Mouse (Mus musculus): ENCODE results near the gene 4930402F06Rik. TPM values are rescaled to one million over a fixed set of nuclear protein-coding genes. Genes with fewer than 3 reads are reported as not detected.

Gene 4930402F06Rik
- polyA plus RNA-seq, 1 experiment: not detected

DNA sequence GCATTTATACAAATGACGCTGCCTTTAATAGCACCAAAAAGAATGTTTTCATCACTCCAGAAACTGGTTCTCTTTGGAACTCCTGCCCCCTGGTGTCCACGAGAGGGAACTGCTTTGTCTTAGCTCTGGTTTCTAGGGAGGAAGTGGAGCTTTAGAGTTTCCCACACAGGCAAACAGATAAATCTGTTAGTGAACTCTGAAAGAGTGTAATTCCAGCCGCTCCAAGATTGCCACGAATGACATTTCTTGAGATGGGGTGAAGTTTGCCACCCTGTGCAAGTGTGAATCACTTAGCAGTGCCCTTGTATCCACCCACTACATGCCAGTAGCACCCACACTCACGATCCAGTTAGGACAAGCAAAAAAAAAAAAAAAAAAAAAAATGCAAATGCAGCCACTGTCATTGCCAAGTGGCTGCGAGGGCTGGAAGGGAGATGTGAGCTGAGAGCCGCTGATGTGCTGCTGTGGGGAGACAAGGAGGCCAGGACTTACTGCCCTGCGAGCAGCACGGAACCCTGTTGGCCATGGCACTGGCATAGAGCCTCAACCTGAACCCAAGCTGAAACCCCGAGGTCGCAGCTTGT is 707 bp upstream of the 4930402F06Rik start:
- TF ChIP-seq POLR2A (IDR thresholded peaks at IDR 0.05; ENCODE audit: borderline replicate concordance, extremely low read depth, insufficient read depth, insufficient read length, poor library complexity, severe bottlenecking): no peak
- peak; percentile 81; the same call in 1 of the 2 replicates for TF ChIP-seq CTCF (IDR thresholded peaks at IDR 0.05; ENCODE audit: borderline replicate concordance, extremely low read depth, insufficient read depth, insufficient read length)
- peak; percentile 78 for DNase-seq (ENCODE audit: low read depth)

DNA sequence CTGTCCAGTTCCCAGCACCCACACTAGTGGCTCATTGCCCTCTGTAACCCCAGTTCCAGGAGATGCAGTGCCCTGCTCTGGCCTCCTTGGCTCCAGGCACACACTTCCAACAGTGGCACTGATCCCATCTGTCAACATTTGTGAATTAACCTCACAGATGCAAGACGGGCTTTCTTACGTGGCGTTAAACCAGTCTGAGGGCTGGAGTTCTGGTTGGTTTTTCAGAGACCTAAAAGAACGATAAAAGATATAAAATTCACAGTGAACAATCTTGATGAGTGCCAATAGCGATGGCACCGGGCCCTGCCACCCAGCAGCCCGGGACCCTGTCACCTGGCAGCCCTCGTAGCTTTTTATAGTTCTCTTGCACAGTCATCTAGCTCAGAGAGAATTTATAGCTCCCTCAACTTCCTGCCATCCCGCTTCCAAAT is 11.5 kb downstream of the 4930402F06Rik start:
- TF ChIP-seq CTCF (IDR thresholded peaks at IDR 0.05; ENCODE audit: borderline replicate concordance, extremely low read depth, insufficient read depth, insufficient read length) (no peak), POLR2A (IDR thresholded peaks at IDR 0.05; ENCODE audit: borderline replicate concordance, extremely low read depth, insufficient read depth, insufficient read length, poor library complexity, severe bottlenecking) (no peak)
- DNase-seq (ENCODE audit: low read depth): no peak

DNA sequence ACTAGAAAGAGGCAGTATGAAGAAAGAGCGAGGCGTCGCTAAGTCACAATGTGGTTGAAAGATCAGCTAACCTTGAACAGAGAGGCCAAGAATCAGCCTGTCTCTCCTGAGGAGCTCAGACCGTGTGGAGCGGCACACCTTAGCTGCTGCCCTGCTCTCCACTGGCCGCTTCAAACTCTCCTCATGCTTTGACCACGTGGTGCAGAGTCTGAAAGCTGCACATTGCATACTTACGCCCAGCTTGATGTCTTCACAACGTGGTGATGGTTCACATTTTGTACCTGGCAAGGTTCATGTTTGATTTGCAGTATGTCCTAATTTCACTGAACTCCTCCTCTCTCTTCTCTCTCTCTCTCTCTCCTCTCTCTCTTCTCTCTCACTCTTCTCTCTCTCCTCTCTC is 17.7 kb downstream of the 4930402F06Rik start:
- TF ChIP-seq CTCF (IDR thresholded peaks at IDR 0.05; ENCODE audit: borderline replicate concordance, extremely low read depth, insufficient read depth, insufficient read length) (no peak), POLR2A (IDR thresholded peaks at IDR 0.05; ENCODE audit: borderline replicate concordance, extremely low read depth, insufficient read depth, insufficient read length, poor library complexity, severe bottlenecking) (no peak)
- DNase-seq (ENCODE audit: low read depth): no peak

DNA sequence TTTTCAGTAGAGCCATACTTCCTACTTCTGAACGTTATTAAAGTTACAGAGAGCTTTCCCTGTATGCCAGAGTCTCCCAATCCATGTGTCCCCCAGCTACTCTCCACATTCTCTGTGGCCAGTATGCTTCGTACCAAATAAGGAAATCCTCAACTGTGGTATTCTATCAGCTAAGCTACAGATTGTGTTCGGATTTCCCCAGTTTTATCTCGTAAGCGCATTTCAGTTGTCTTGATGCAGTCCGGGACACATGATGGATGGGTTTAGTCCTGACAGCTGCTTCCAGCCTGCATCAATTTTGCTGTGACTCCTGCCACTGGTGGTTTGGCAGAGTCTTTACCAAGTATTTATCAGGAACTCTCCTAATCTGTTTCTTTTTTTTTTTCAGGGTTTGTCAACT is 19.4 kb downstream of the 4930402F06Rik start:
- no peak for TF ChIP-seq POLR2A (IDR thresholded peaks at IDR 0.05; ENCODE audit: borderline replicate concordance, extremely low read depth, insufficient read depth, insufficient read length, poor library complexity, severe bottlenecking)
- no peak for TF ChIP-seq CTCF (IDR thresholded peaks at IDR 0.05; ENCODE audit: borderline replicate concordance, extremely low read depth, insufficient read depth, insufficient read length)
- DNase-seq (ENCODE audit: low read depth): no peak

DNA sequence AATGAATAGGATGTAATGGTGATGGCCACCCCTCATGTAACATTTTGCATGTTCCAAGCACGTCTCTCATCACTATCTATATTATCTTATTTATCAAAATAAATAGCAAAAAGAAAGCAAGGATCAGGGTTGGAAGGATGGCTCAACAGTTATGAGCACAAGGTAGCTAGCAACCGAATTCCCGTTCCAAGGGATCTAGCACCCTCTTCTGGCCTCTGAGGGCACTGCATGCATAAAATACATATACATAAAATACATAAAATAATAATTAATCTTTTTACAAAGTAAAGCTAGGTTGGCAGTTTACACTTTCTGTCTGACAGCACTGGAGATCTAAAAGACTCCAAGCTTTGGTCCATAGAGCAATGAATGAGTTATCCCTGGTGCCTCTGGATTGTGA is 24.0 kb downstream of the 4930402F06Rik start:
- DNase-seq (ENCODE audit: low read depth): peak; percentile 51
- no peak for TF ChIP-seq POLR2A (IDR thresholded peaks at IDR 0.05; ENCODE audit: borderline replicate concordance, extremely low read depth, insufficient read depth, insufficient read length, poor library complexity, severe bottlenecking)
- peak; percentile 63; the same call in 1 of the 2 replicates for TF ChIP-seq CTCF (IDR thresholded peaks at IDR 0.05; ENCODE audit: borderline replicate concordance, extremely low read depth, insufficient read depth, insufficient read length)

DNA sequence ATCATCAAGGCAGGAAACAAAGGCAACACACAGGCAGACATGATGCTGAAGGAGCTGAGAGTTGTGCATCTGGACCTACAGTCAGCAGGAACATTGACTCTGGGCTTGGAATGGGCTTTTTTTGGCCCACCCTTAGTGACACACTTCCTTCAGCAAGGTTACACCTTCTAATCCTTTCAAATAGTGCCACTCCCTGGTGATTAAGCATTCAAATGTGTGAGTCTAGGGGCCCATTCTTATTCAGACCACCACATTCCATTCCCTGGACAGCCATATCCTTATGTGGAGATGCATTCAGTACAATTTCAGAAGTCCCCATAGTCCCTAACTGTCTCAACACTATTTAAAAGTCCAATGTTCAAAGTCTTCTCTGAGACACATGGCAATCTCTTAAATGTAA is 26.3 kb downstream of the 4930402F06Rik start:
- TF ChIP-seq CTCF (IDR thresholded peaks at IDR 0.05; ENCODE audit: borderline replicate concordance, extremely low read depth, insufficient read depth, insufficient read length): no peak
- no peak for TF ChIP-seq POLR2A (IDR thresholded peaks at IDR 0.05; ENCODE audit: borderline replicate concordance, extremely low read depth, insufficient read depth, insufficient read length, poor library complexity, severe bottlenecking)
- no peak for DNase-seq (ENCODE audit: low read depth)

DNA sequence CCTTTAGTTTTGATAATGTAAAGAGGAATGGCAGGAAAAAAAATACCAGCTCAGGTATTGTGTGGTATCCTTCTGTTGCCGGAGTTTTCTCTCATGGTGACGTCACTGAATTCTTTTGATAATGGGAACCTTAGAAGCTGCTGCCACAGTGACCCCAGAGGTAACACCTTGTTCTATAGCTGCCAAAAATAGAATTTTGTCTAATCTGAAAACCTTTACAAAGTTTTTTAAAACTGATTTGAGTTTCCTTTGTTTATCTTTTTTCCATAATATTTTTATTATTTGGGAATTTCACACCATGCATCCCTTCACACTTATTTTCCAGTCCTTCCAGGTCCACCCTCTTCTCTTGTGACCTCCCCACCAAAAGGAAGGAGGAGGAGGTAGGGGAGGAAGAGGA is 29.3 kb downstream of the 4930402F06Rik start, which contains the start of gene 4930568D16Rik:
4930568D16Rik (minus strand) TSS at position 101 of the 400 bp plus-strand sequence.
- DNase-seq (ENCODE audit: low read depth): no peak
- no peak for TF ChIP-seq POLR2A (IDR thresholded peaks at IDR 0.05; ENCODE audit: borderline replicate concordance, extremely low read depth, insufficient read depth, insufficient read length, poor library complexity, severe bottlenecking)
- no peak for TF ChIP-seq CTCF (IDR thresholded peaks at IDR 0.05; ENCODE audit: borderline replicate concordance, extremely low read depth, insufficient read depth, insufficient read length)

DNA sequence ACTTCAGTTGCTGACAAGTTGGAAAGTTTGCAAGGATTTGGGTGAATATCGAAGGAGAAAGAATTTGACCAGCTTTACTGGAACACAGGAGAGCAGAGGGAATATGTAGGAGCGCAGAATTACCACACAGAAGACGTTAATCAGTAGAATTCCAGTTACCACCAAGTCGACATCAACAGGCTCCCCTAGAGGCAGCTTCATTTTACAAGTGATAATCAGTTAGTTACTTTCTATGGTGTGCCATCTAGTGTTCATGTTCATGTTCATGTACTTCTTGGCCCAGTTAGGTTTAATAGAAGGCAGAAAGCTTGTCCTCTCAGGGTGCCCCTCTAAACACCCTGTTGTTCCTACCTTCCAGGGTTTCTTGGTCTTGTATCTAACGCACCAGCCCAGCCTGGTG is 47.8 kb downstream of the 4930402F06Rik start:
- TF ChIP-seq POLR2A (IDR thresholded peaks at IDR 0.05; ENCODE audit: borderline replicate concordance, extremely low read depth, insufficient read depth, insufficient read length, poor library complexity, severe bottlenecking): no peak
- peak; percentile 29; the same call in 1 of the 2 replicates for TF ChIP-seq CTCF (IDR thresholded peaks at IDR 0.05; ENCODE audit: borderline replicate concordance, extremely low read depth, insufficient read depth, insufficient read length)
- DNase-seq (ENCODE audit: low read depth): peak; percentile 74

DNA sequence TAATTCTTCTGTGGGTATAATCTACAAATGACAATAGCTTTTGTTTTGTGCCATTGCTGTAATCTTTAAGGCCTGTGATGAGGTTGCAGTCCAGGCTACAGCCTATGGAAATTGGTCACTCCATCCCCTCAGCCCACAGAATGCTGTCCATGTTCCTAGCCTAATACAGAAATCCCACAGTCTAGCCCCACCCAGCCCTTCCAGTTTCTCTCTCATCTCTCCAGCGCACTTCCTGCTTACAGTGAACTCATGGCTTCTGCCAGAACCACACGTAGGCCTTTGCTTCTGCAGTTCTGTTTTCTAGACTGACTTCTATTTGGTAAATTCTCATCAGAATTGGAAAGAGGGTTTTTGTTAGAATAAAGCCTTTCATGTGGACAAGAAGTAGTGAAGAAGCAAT is 51.0 kb downstream of the 4930402F06Rik start:
- no peak for DNase-seq (ENCODE audit: low read depth)
- TF ChIP-seq CTCF (IDR thresholded peaks at IDR 0.05; ENCODE audit: borderline replicate concordance, extremely low read depth, insufficient read depth, insufficient read length) (no peak), POLR2A (IDR thresholded peaks at IDR 0.05; ENCODE audit: borderline replicate concordance, extremely low read depth, insufficient read depth, insufficient read length, poor library complexity, severe bottlenecking) (no peak)

DNA sequence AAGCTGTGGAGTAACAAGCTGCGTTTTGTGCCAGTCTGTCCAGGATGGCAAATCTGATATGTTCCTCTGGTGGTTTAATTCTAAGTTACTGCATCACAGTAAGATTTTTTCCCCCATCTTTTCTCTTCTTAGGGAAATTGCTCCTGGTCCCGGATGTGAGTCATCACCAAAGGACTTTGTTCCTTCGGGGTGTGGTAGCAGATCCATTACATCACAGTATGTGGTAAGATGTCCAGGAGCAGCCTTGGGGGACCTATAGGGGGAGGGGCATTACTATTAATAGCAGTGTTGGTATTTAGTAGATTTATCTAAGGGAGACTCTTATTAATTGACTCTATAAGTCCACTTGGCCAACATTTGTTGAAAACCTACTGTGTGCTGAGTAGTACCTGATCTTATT is 54.4 kb downstream of the 4930402F06Rik start:
- TF ChIP-seq POLR2A (IDR thresholded peaks at IDR 0.05; ENCODE audit: borderline replicate concordance, extremely low read depth, insufficient read depth, insufficient read length, poor library complexity, severe bottlenecking) (no peak), CTCF (IDR thresholded peaks at IDR 0.05; ENCODE audit: borderline replicate concordance, extremely low read depth, insufficient read depth, insufficient read length) (no peak)
- DNase-seq (ENCODE audit: low read depth): no peak

DNA sequence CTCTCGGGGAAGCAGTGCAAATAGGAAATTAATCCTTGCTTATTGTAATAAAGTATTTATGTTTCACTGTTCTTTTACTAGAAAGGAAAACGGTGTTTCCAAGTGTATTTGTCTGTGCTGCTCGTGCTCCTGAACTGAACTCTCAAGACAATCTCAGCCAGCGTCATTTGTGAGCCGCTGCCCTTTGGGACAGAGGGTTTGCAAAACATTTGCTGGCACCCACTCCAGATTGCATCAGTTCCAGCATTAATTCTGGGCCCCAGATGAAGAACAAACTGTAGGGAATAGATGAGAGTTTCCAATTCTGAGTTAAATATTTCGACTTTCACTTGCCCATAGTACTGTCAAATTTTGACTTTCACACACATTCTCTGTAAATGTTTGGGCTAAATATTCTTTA is 58.3 kb downstream of the 4930402F06Rik start:
- no peak for TF ChIP-seq POLR2A (IDR thresholded peaks at IDR 0.05; ENCODE audit: borderline replicate concordance, extremely low read depth, insufficient read depth, insufficient read length, poor library complexity, severe bottlenecking)
- TF ChIP-seq CTCF (IDR thresholded peaks at IDR 0.05; ENCODE audit: borderline replicate concordance, extremely low read depth, insufficient read depth, insufficient read length): no peak
- DNase-seq (ENCODE audit: low read depth): no peak

DNA sequence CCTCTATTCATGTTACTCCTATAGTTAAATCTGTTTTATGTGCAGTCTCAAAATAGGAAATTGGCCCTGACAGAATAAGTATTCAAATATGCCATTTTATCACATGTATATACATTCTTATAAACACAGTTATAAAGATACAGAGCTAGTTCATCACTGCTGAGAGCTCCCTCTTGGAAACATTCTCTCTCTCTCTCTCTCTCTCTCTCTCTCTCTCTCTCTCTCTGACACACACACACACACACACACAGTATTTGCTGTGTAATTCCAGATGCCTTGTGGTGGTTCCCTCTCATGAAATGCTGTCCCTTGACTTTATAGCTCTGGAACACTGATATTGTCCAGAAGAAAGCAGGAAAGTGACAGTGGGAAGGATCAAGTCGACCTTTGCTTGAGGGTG is 58.9 kb downstream of the 4930402F06Rik start:
- TF ChIP-seq POLR2A (IDR thresholded peaks at IDR 0.05; ENCODE audit: borderline replicate concordance, extremely low read depth, insufficient read depth, insufficient read length, poor library complexity, severe bottlenecking): no peak
- TF ChIP-seq CTCF (IDR thresholded peaks at IDR 0.05; ENCODE audit: borderline replicate concordance, extremely low read depth, insufficient read depth, insufficient read length): no peak

More for the DNA sequence above, 58.9 kb downstream of the 4930402F06Rik start:
- DNase-seq (ENCODE audit: low read depth): no peak
